Mouse (Mus musculus): ENCODE data around the gene Ntm. TPM values are rescaled to one million over a fixed set of nuclear protein-coding genes. Genes with fewer than 3 reads are reported as not detected.

Gene Ntm
- polyA plus RNA-seq, 1 experiment from 2014 or later: 0.76 TPM

- ATAC-seq (no peak), DNase-seq (ENCODE audit: low spot score) (no peak)
- H3K27me3 ChIP-seq (replicated peaks; ENCODE audit: insufficient read depth, low read length): no peaks in the 10 kb centered on the region
- H3K9me3 ChIP-seq (ENCODE audit: low read length): no peaks in the 10 kb centered on the region
- no peaks in the 10 kb centered on the region for H3K36me3 ChIP-seq (ENCODE audit: insufficient read depth, low read length)
- no peak overlapping the region for H3K27ac ChIP-seq (ENCODE audit: low read length)
- H3K4me1 ChIP-seq (ENCODE audit: insufficient read depth, low read depth, low read length): no peaks in the 10 kb centered on the region
- no peak overlapping the region for H3K4me3 ChIP-seq (ENCODE audit: low read depth, low read length)
- no peak overlapping the region for H3K4me2 ChIP-seq (replicated peaks; ENCODE audit: low read depth, low read length)
- TF ChIP-seq EP300 (IDR thresholded peaks at IDR 0.05) (no peak), CTCF (IDR thresholded peaks at IDR 0.05) (no peak)
- whole genome bisulfite sequencing: 81% methylated on average over 2 of the region's 2 CpGs
- H3K9ac ChIP-seq (replicated peaks; ENCODE audit: low read depth): no peak overlapping the region
These were observed 887.7 kb downstream of the Ntm start for GRCm38 (mm10) chr9:29075243-29075642.

GRCm38 (mm10) chr9:29074494-29074893 is 888.4 kb downstream of the Ntm start:
- H3K4me3 ChIP-seq (ENCODE audit: low read depth, low read length): no peak overlapping the region

GRCm38 (mm10) chr9:29071997-29072396 is 890.9 kb downstream of the Ntm start:
- no peaks in the 10 kb centered on the region for H3K9me3 ChIP-seq (ENCODE audit: low read length)
- H3K27me3 ChIP-seq (replicated peaks; ENCODE audit: insufficient read depth, low read length): no peaks in the 10 kb centered on the region
- no peak for DNase-seq (ENCODE audit: low spot score)
- 58% methylated on average over 1 of the region's 1 CpGs for WGBS
- ATAC-seq: no peak
- H3K27ac ChIP-seq (ENCODE audit: low read length): no peak overlapping the region
- no peaks in the 10 kb centered on the region for H3K4me1 ChIP-seq (ENCODE audit: insufficient read depth, low read depth, low read length)
- no peaks in the 10 kb centered on the region for H3K36me3 ChIP-seq (ENCODE audit: insufficient read depth, low read length)
- H3K4me2 ChIP-seq (replicated peaks; ENCODE audit: low read depth, low read length): no peak overlapping the region
- H3K4me3 ChIP-seq (ENCODE audit: low read depth, low read length): no peak overlapping the region
- no peak overlapping the region for H3K9ac ChIP-seq (replicated peaks; ENCODE audit: low read depth)
- no peak for TF ChIP-seq CTCF (IDR thresholded peaks at IDR 0.05)
- TF ChIP-seq EP300 (IDR thresholded peaks at IDR 0.05): no peak

More at GRCm38 (mm10) chr9:29074494-29074893, 888.4 kb downstream of the Ntm start:
- no peaks in the 10 kb centered on the region for H3K9me3 ChIP-seq (ENCODE audit: low read length)
- ATAC-seq: no peak
- H3K4me2 ChIP-seq (replicated peaks; ENCODE audit: low read depth, low read length): no peak overlapping the region
- 67% methylated on average over 2 of the region's 2 CpGs for WGBS
- no peak for DNase-seq (ENCODE audit: low spot score)
- no peak for TF ChIP-seq CTCF (IDR thresholded peaks at IDR 0.05)
- no peak for TF ChIP-seq EP300 (IDR thresholded peaks at IDR 0.05)
- H3K27me3 ChIP-seq (replicated peaks; ENCODE audit: insufficient read depth, low read length): no peaks in the 10 kb centered on the region
- no peaks in the 10 kb centered on the region for H3K36me3 ChIP-seq (ENCODE audit: insufficient read depth, low read length)
- H3K9ac ChIP-seq (replicated peaks; ENCODE audit: low read depth): no peak overlapping the region
- H3K4me1 ChIP-seq (ENCODE audit: insufficient read depth, low read depth, low read length): no peaks in the 10 kb centered on the region
- H3K27ac ChIP-seq (ENCODE audit: low read length): no peak overlapping the region

- H3K4me1 ChIP-seq (ENCODE audit: insufficient read depth, low read depth, low read length): no peaks in the 10 kb centered on the region
- WGBS: 67% methylated on average over 5 of the region's 5 CpGs
- DNase-seq (ENCODE audit: low spot score) (no peak), ATAC-seq (no peak)
- H3K4me3 ChIP-seq (ENCODE audit: low read depth, low read length): no peak overlapping the region
- no peak overlapping the region for H3K4me2 ChIP-seq (replicated peaks; ENCODE audit: low read depth, low read length)
- no peaks in the 10 kb centered on the region for H3K9me3 ChIP-seq (ENCODE audit: low read length)
- H3K27me3 ChIP-seq (replicated peaks; ENCODE audit: insufficient read depth, low read length): no peaks in the 10 kb centered on the region
- TF ChIP-seq EP300 (IDR thresholded peaks at IDR 0.05): no peak
- TF ChIP-seq CTCF (IDR thresholded peaks at IDR 0.05): no peak
- H3K36me3 ChIP-seq (ENCODE audit: insufficient read depth, low read length): no peaks in the 10 kb centered on the region
- no peak overlapping the region for H3K9ac ChIP-seq (replicated peaks; ENCODE audit: low read depth)
- no peak overlapping the region for H3K27ac ChIP-seq (ENCODE audit: low read length)
These were observed 895.4 kb downstream of the Ntm start for GRCm38 (mm10) chr9:29067572-29067971.

GRCm38 (mm10) chr9:29060293-29060692 is 902.6 kb downstream of the Ntm start:
- Histone ChIP-seq H3K4me3 (ENCODE audit: low read depth, low read length) (no peak overlapping the region), H3K9ac (replicated peaks; ENCODE audit: low read depth) (no peak overlapping the region), H3K9me3 (ENCODE audit: low read length) (no peaks in the 10 kb centered on the region), H3K27ac (ENCODE audit: low read length) (no peak overlapping the region), H3K4me1 (ENCODE audit: insufficient read depth, low read depth, low read length) (no peaks in the 10 kb centered on the region), H3K4me2 (replicated peaks; ENCODE audit: low read depth, low read length) (no peak overlapping the region), H3K27me3 (replicated peaks; ENCODE audit: insufficient read depth, low read length) (no peaks in the 10 kb centered on the region), H3K36me3 (ENCODE audit: insufficient read depth, low read length) (no peaks in the 10 kb centered on the region)
- 28% methylated on average over 6 of the region's 6 CpGs for WGBS
- TF ChIP-seq EP300 (IDR thresholded peaks at IDR 0.05): no peak
- TF ChIP-seq CTCF (IDR thresholded peaks at IDR 0.05): no peak
- DNase-seq (ENCODE audit: low spot score): no peak
- ATAC-seq: no peak

DNA sequence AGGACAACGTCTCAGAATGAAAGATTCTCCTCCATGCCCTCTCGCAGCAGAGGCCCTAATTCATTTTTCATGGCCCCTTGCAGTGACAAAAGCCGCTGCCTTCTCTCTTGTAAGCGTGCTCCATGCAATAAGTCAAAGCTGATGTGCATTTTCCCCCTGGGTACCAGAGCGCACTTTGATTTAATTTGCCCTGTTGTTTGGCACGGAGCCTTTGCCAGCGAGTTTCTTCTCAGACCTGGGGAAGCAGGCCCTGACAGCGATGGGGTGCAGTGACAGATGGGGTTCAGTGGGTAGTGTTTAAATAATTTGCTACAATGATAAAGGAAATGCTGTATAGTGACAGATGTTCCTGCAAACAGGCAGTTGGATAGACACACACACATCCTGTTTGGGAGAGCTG is 904.1 kb downstream of the Ntm start:
- H3K9me3 ChIP-seq (ENCODE audit: low read length): no peaks in the 10 kb centered on the region
- DNase-seq (ENCODE audit: low spot score) (no peak), ATAC-seq (no peak)
- TF ChIP-seq CTCF (IDR thresholded peaks at IDR 0.05) (no peak), EP300 (IDR thresholded peaks at IDR 0.05) (no peak)
- no peaks in the 10 kb centered on the region for H3K36me3 ChIP-seq (ENCODE audit: insufficient read depth, low read length)
- no peak overlapping the region for H3K9ac ChIP-seq (replicated peaks; ENCODE audit: low read depth)
- WGBS: 71% methylated on average over 8 of the region's 8 CpGs
- no peak overlapping the region for H3K4me2 ChIP-seq (replicated peaks; ENCODE audit: low read depth, low read length)
- no peak overlapping the region for H3K27ac ChIP-seq (ENCODE audit: low read length)
- no peaks in the 10 kb centered on the region for H3K27me3 ChIP-seq (replicated peaks; ENCODE audit: insufficient read depth, low read length)
- H3K4me1 ChIP-seq (ENCODE audit: insufficient read depth, low read depth, low read length): no peaks in the 10 kb centered on the region
- no peak overlapping the region for H3K4me3 ChIP-seq (ENCODE audit: low read depth, low read length)

DNA sequence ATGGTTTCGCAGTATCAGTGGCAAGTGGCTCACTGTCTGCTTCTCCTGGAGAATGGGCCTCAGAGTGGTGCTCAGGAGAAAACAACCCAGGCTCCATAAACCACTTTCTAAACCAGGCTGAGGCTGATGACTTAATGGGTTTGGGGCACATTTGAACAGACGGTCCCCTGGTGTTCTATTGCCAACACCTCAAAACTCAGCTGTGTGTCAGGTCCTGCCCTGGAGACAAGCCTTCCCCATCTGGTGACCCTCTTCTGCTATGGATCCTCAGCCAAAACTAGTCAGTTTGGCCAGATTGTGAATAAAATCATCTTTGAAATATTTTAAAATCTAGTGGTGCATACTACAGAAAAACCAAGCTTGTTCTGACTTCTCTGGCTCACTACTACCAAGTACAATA is 907.3 kb downstream of the Ntm start:
- no peak overlapping the region for H3K4me2 ChIP-seq (replicated peaks; ENCODE audit: low read depth, low read length)
- H3K4me1 ChIP-seq (ENCODE audit: insufficient read depth, low read depth, low read length): no peaks in the 10 kb centered on the region
- no peaks in the 10 kb centered on the region for H3K36me3 ChIP-seq (ENCODE audit: insufficient read depth, low read length)
- WGBS: 80% methylated on average over 2 of the region's 2 CpGs
- H3K27me3 ChIP-seq (replicated peaks; ENCODE audit: insufficient read depth, low read length): no peaks in the 10 kb centered on the region
- no peak for ATAC-seq
- no peak for TF ChIP-seq CTCF (IDR thresholded peaks at IDR 0.05)
- TF ChIP-seq EP300 (IDR thresholded peaks at IDR 0.05): no peak
- H3K9ac ChIP-seq (replicated peaks; ENCODE audit: low read depth): no peak overlapping the region
- no peak overlapping the region for H3K4me3 ChIP-seq (ENCODE audit: low read depth, low read length)
- no peak overlapping the region for H3K27ac ChIP-seq (ENCODE audit: low read length)
- no peak for DNase-seq (ENCODE audit: low spot score)
- H3K9me3 ChIP-seq (ENCODE audit: low read length): no peaks in the 10 kb centered on the region
